Mouse (Mus musculus) megakaryocyte, adult 5-6 weeks (primary cell): ENCODE results near the gene 4930442H23Rik. TPM values are rescaled to one million over a fixed set of nuclear protein-coding genes. Genes with fewer than 3 reads are reported as not detected.
A peak's percentile ranks its signal among the peaks of the same experiment; 100 is the strongest.
"Not testable (repeated sequence)": the region's sequence is repeated elsewhere in the genome, so short reads cannot be mapped to it uniquely, and the experiment has no call there.

Experiments used
- ATAC-seq: 2 replicates; pipeline ENCODE4 v1.8.0; 2016; ENCODE audit warnings: mild to moderate bottlenecking, inconsistent platforms; ENCODE audit not compliant: poor library complexity, severe bottlenecking
- total RNA-seq, 2 experiments: library from RNA; stranded (forward) in 1 of 2; stranded (reverse) in 1 of 2; fragments of 153-499, 151-499 nt in 1 of 2; fragments of 221-1000, 200-1000 nt in 1 of 2; gene quantifications; 2 replicates each; pipeline versions ENCODE4 v1.2.3 to v1.2.4; 2015 to 2017

Gene 4930442H23Rik
- total RNA-seq, 2 experiments from 2014 or later, result not detected

DNA sequence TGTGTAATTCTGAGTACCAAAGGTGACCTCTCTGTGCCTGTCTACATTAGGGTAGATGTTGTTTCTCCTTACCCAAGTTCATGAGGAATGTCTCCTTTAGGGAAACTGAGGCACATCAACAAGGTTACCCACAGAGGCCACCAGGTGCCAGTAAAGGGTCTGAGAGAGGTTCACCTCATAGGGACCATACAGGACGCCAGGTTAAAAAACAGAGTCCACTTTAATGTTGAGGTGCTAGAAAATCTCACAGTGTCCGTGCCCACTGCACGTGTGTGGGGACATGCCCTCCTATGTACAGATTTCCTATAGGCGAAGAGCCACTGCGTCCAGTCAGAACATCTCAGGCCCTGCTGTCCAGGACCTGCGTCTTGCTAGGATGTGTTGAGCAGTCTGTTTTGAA, 15.3 kb upstream of the 4930442H23Rik start:
- no peak for ATAC-seq

DNA sequence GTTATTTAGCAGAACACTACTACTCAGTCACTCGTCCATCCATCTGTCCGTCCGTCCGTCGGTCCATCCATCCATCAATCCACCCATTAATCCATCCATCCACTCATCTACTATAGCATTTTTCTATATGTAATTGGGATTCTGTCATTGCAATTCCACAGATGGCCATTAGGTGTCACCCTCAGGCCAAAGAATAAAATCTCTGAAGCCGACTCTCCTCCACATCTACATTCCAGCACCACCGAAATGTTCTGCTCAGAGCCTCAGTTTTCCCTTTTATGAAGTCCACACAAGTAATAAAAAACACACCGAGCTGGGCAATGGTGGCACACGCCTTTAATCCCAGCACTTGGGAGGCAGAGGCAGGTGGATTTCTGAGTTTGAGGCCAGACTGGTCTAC, 14.6 kb upstream of the 4930442H23Rik start:
- ATAC-seq, result peak; percentile 88

DNA sequence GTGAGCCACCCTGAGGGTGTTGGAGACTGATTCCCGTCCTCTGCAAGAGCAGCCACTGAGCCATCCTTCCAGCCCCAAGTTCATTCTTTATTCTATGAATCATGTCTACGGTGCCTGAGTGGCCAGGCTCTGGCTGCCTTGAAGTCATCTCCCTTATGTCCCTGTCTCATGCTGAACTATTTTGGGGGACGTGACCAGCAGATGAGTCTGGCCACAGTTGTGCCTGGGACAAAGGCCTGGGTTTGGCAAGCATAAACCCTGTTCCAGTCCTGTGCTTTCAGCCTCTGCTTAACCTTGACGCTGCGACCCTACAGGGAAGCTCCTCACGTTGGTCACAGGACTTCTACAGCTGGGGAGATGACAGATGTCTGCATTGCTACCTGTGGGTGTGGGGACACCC, 13.7 kb upstream of the 4930442H23Rik start:
- ATAC-seq, result no peak

DNA sequence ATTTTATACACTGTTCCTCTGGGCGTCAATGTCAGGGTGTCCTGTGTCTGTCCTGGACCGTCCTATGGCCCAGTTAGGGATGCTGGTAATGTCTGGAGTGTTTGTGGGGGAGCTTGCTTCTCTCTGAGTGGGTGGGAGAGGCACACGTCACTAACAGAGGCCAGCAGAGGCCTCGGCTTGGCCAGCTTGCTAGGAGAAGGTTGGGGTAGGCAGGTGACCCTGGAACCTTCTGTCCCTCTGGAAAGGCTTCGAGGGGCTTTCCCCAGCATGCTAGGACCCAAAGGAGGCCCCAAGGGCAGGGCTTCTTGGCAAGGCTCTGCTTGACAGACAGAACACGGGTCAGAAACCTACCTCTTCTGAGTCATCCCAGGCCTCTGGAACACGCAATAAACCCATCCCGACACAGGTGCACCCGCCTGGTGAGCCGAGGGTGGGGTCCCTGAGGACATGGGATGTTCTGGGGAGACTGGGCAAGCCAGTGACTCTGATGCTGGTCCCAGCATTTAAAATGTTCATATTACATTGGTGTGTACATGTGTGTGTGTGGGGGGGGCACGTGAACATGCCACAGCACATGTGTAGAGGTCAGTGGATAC, 12.9 kb upstream of the 4930442H23Rik start:
- no peak for ATAC-seq

DNA sequence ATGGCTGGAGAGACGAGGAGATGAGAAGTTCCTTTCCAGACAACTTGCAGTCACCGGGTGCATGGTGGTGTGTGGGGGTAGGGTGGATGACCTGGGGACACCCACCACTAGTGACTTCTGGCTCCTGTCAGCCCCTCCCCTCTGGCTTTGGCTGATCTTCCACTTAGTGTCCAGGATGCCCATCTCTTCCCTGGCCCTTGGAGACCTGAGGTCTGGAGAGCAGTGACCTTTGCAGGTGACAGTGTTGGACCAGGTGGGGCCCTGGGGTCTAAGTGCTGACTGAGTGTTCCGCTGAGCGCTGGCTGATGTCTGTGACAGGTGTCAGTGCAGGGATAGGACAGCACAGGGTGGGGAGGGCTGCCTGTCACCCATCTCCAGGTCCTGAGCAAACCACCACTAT, 11.7 kb upstream of the 4930442H23Rik start:
- ATAC-seq, result no peak

DNA sequence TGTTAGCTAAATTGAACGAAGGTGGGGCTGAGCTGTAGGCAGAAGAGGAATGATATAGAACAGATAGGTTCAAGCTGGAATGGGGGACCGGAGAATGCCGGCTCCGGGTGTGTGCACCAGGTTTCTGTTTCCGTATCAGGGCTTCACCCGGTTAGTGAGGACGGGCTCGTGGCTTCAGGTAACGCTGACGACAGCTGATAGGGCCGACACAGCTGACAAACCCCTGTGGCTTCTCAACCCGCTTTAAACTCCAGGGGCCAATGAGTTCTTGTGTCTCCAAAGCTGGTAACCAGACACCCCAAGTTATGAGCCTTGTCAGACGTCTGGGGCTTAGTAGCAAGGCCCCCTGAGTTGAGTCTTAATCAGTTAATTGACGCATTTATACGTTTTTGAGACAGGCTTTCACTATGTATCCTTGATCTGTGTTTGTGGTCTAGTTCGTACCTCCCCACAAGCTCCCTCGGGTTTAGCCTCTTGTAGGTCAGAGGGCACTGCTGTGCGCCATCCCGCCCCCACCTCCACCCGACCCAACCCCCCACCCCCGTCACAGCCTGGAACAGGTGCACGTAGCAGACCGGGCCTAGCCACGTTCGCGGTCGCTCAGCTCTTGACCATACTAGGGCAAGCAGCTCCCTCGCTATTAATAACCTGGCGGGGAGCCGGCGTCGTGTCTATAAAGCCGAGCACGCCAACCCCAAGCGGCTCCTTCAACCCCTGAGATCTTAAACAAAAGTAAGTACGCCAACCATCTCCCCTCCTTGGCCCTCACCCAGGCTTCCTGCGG, 10.5 kb upstream of the 4930442H23Rik start:
- ATAC-seq, result no peak

DNA sequence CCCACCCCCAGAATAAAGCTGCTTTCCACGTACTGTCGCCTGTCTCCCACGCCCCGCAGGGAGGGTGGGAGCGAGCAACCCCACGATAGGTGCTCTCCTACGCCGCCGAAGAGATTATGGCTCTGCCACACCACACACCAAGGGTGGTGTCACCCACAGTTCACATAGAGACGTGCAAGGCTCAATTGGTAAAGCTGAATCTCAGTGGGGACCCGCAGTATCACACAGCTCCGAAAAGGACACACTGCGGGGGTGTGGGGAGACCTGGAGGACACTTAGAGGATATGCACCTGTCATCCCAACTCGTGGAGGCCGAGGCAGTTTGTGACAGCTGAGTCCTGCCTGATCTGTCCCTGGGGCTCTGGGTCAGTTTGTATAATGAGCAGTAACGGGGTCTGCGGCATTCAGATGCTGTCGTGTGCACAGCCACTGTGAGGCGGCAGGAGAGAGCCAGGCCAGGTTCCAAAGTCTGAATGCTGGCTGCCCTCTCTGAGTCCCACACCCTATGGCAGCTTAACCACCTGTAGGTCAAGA, 9.4 kb upstream of the 4930442H23Rik start:
- no peak for ATAC-seq

DNA sequence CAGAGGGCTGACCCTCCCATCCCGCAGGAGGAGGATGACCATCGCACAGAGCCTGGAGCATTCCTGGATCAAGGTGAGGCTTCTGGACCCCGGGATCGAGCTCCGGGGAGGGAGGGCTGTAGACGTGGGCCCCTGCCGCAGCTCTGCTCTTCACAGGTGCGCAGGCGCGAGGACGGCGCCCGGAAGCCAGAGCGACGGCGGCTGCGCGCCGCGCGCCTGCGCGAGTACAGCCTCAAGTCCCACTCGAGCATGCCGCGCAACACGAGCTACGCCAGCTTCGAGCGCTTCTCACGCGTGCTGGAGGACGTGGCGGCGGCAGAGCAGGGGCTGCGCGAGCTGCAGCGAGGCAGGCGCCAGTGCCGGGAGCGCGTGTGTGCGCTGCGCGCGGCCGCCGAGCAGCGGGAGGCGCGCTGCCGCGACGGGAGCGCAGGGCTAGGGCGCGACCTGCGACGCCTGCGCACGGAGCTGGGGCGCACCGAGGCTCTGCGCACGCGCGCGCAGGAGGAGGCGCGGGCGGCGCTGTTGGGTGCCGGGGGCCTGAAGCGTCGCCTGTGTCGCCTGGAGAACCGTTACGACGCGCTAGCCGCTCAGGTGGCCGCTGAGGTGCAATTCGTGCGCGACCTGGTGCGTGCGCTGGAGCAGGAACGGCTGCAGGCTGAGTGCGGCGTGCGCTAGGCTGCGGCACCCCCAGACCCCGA, 8.8 kb upstream of the 4930442H23Rik start:
- peak; percentile 64 for ATAC-seq

DNA sequence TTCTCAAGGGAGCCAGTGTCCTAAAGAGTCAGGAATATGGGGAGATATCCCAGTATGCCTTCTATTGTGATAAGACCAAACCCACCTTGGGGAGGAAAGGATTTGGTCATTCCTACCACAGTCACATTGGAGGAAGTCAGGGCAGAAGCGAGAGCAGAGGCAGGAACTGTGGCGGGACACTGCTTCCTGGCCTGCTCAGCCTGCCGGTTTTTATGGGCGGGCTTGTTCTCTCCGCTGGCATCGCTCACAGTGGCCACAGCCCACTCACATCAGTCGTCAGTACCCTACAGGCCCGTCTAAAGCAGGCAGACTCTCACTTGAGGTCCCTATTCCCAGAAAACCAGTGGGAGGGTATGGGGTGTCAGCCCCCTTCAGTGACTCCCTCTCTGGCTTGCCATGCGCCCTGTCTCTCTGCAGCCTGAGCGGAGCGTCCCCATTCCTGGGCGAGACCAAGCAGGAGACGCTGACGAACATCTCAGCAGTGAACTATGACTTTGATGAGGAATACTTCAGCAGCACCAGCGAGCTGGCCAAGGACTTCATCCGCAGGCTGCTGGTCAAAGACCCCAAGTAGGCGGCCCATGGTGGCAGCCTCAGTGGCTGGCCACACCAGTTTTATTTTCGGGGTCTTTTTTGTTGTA, 7.8 kb upstream of the 4930442H23Rik start:
- ATAC-seq, result no peak

DNA sequence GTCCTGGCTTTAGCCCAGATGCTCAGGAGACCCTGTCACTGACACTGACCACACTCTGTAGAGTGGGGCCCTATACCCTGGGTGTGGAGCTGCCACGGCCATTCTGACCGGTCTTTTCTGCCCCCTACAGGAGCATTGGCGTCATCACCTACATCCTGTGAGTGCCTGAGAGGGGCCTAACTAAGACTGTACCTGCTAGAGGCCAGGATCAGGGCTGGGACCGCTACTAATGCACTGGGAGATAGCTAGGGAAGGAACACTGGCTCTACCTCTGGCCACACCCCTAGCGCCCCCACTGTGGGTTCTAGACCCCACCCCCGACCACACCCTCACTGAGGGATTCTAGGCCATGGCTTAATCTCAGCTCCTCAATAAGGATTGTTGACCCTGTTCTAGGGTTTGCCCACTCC, 7.3 kb upstream of the 4930442H23Rik start:
- no peak for ATAC-seq

DNA sequence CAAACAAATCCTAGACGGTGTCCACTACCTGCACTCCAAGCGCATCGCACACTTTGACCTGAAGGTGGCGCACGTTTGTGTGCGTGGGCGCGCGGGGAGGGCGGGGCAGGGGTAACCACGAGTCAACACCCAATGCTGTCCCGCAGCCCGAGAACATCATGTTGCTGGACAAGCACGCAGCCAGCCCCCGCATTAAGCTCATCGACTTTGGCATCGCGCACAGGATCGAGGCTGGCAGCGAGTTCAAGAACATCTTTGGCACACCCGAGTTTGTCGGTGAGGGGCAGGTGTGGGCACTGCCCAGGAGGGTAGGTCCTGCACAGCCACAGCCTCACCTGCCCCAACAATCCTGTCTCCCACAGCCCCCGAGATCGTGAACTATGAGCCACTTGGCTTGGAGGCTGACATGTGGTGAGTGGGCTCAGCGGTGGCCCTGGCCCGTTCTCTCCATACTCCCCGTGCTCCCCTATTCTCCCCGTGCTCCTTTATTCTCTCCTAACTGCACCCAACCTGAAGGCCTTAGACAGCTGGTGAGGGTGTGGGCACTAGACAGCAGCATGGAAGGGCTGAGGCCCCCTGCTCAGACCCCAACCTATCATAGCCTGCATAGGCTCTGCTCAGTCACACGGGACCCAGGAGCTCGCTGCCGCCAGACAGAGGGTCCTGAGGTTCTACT, 6.7 kb upstream of the 4930442H23Rik start:
- no peak for ATAC-seq

DNA sequence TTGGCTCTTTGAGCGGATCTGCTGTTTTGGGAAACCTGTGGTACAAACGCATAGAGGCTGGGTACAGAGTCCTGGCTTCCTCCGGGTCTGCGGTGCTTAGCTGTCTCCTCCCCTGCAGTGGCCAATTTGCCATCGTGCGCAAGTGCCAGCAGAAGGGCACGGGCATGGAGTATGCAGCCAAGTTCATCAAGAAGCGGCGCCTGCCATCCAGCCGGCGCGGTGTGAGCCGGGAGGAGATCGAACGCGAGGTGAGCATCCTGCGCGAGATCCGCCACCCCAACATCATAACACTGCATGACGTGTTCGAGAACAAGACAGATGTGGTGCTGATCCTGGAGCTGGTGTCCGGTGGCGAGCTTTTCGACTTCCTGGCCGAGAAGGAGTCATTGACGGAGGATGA, 6.2 kb upstream of the 4930442H23Rik start:
- ATAC-seq, result no peak

DNA sequence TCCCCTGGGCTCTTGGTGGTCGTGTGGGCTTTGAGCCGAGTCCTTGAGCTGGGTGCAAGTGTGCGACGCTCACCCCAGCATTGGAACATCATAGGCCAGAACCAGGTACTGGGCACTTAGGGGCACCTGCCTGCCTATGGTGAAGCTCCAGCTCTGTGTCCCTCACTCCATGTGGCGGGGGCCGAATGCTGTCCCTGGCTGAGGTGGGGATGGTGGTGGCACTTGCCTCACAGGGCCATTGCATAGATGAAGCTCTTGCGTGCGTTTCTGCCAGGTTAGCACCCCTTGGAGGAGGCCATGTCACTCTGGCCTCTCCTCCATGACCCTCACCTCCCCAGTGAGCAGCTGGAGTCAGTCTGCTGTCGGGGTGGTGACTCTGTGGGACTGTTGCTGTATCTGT, 3.5 kb upstream of the 4930442H23Rik start:
- ATAC-seq, result no peak

DNA sequence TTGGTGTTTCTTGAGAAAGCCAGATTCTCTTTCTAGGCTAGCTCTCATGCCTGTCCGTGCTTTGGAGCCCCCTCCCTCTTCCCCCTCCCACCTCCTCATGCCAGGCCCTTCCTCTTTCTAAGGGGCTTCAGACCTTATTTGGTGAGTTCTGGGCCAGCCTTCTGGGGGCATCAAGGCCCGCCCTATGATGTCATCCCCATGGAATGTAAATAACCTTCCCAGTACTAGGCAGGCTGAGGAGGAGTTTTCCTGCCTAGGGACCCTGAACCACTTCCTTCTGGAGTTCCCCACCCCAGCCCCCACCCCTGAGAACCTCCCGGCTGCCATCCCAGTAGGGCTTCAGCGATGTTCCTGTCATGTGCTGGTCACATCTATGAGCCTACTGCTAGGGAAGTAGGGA, 1.1 kb upstream of the 4930442H23Rik start:
- no peak for ATAC-seq

DNA sequence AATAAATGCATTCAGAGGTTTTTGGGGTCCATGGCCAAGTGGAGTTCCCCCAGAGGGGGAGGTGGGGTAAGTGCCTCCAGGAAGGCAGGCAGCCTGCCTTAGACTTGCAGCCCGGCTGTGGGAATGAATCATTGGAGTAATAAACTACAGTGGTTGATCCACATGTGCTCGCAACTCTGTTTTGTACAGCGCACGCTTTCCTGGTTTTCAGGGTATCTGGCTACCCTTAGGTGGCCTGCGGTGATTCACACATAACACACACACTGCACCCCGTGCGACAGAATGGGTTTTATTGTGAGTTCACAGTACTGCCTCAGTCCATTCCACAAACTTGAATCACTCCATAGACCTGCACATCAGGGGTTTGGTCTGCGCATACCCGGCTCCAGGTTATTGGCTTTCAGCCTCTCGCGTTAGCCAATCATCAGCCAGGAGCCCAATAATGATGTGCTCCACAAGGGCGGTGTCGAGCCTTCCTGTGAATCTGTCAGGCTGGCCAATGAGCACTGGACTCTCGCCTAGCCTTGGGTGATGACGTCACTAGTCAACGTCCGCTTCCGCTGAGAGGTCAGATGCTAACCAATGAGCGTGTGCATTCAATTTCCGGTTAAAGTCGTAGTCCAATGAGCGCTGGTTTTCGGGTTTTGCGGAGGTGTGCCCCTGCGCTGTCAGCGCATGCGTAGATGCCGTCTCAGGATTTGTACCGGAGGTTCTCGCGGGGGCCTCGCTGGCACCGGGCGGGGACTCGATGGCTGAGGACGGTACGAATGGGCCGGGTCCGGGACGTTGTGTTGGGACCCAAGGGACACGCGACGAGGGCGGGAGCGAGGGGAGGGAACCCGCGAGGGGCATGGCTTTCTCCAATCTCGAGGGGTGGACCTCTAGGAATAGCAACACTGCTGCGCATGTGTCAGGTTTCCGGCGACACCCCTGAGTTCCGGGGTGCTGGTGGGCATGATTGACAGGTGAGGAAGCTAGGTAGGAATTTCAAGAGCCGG, 1.0 kb downstream of the 4930442H23Rik start, which contains the start of gene Dapk3:
TSS of gene Dapk3 (plus strand) at position 670 of the 998 bp plus-strand sequence.
- ATAC-seq, result peak; percentile 94

DNA sequence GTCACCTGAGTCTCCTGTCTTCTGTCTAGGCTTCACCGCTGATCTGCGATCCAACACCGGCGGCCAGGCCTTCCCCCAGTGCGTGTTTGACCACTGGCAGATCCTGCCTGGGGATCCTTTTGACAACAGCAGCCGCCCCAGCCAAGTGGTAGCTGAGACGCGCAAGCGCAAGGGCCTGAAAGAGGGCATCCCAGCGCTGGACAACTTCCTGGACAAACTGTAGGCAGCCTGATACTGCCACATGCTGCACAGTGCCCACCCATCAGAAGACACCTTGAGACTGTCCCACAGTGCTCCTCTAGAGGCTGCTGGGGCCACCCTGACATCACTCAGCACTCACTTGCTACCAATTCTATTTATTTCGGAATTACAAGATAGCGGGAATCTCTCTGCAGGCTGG, 1.8 kb downstream of the 4930442H23Rik start:
- not testable (repeated sequence) for ATAC-seq

DNA sequence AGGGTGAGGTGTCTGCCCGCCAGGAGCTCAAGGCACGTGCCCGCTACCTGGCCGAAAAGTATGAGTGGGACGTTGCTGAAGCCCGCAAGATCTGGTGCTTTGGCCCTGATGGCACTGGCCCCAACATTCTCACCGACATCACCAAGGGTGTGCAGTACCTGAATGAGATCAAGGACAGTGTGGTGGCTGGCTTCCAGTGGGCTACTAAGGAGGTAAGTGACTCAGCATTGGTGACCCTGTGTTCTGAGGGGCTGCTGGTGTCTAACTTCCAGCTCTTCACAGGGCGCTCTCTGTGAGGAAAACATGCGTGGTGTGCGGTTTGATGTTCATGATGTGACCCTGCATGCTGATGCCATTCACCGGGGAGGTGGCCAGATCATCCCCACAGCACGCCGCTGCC, 2.7 kb downstream of the 4930442H23Rik start:
- no peak for ATAC-seq

DNA sequence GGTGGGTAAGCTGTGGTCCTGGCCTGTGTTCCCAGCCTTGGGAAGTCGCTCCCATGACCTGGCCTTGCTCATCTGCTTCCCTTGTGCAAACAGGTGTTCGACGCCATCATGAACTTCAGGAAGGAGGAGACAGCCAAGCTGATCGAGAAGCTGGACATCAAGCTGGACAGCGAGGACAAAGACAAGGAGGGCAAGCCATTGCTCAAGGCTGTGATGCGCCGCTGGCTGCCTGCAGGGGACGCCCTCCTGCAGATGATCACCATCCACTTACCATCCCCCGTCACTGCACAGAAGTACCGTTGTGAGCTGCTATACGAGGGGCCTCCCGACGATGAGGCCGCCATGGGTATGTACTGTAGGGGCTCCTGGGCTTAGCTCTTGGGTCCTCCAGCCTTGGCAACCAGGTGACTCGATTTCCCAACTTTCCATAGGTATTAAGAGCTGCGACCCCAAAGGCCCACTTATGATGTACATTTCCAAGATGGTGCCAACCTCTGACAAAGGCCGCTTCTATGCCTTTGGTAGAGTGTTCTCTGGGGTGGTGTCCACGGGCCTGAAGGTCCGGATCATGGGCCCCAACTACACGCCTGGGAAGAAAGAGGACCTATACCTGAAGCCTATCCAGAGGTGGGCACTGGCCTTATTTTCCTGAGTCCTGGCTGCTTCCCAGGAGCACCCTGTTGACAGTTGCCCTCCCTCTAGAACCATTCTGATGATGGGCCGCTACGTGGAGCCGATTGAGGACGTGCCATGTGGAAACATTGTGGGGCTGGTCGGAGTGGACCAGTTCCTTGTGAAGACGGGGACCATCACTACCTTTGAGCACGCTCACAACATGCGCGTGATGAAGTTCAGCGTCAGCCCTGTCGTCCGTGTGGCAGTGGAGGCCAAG, 4.0 kb downstream of the 4930442H23Rik start:
- ATAC-seq, result no peak
